Mouse (Mus musculus) heart, adult 2 months (tissue): ENCODE measurements around the gene Spg11.
A peak's percentile ranks its signal among the peaks of the same experiment; 100 is the strongest.

Experiments used
- CTCF ChIP-seq: fragments of 200-600 bp; IDR thresholded peaks from 2 replicates; pipeline ENCODE4 v1.8.1; 2022; ENCODE audit warnings: antibody characterized with exemption, mild to moderate bottlenecking, moderate library complexity
- EP300 ChIP-seq: fragments of 200-500 bp; IDR thresholded peaks from 2 replicates; pipeline ENCODE4 v1.6.1; 2011; ENCODE audit warnings: low read depth, low read length, control low read depth; ENCODE audit not compliant: insufficient read depth
- POLR2A ChIP-seq: fragments of 200-500 bp; IDR thresholded peaks from 2 replicates; pipeline ENCODE4 v1.6.1; 2011; ENCODE audit warnings: mild to moderate bottlenecking, low read depth, low read length, control low read depth; ENCODE audit not compliant: insufficient read depth

DNA sequence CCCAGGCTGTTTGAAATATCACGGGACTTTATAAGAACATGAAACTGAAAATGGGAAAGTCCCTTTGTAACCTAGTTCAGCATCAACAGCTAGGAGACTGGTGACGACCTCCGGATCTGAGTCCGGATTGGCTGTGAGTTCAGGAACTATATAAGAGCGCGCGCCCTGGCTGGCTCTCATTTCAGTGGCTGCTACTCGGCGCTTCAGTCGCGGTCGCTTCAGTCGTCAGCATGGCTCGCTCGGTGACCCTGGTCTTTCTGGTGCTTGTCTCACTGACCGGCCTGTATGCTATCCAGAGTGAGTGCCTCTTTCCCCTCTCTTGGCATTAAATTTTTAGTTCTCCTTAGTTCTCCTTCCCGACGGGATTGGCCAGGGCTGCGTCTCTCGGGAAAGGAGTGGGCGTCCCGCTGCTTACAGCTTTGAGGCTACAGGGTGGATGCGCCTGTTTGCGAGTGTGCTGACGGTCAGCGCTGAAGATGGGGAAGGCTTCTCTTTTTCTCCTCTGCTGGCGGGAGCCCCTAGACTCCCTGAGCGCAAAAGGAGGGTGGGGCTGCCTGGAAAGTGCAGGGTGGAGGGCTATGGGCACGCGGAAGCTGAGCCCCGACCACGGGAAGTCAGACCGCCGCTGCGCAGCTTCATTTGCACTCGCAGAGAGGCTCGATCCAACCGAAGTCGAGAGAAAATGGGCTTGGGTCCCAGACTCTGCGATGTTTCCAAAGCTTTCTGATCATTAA, 29.5 kb upstream of the Spg11 start, which contains the start of gene B2m:
- TF ChIP-seq EP300, result peak; percentile 90
- no peak for TF ChIP-seq CTCF
- peak; percentile 100 for TF ChIP-seq POLR2A
